Mouse (Mus musculus) adrenal gland, postnatal 36 days (tissue): Measurements from ENCODE around the gene Ly86. TPM values are rescaled to one million over a fixed set of nuclear protein-coding genes. Genes with fewer than 3 reads are reported as not detected.
A peak's percentile ranks its signal among the peaks of the same experiment; 100 is the strongest.

ENCODE experiments used
- DNase-seq, 2 experiments: peaks; one replicate each; pipeline ENCODE4 v3.0.0; 2021; ENCODE audit warnings: mixed read lengths in 1 of 2
- long read RNA-seq, 2 experiments: library from polyadenylated mRNA; stranded (forward); transcript quantifications; one replicate each; pipeline ENCODE4 v2.0.0; 2021; ENCODE audit warnings: borderline sequencing depth in 2 of 2
- total RNA-seq, 2 experiments: library from RNA; stranded (reverse); gene quantifications; 2 replicates each; pipeline ENCODE4 v1.2.3; 2021

Gene Ly86
- 1 to 10 TPM; 4.2 to 5.4 TPM for total RNA-seq
- long read RNA-seq, experiment 1, partial matches to known transcripts = 0 of 2 reads
- long read RNA-seq, experiment 1, other reads (novel, unspliced or antisense) = 0 of 2 reads
- long read RNA-seq, experiment 2, partial matches to known transcripts = 0 of 1 reads
- long read RNA-seq, experiment 2, other reads (novel, unspliced or antisense) = 0 of 1 reads

DNA sequence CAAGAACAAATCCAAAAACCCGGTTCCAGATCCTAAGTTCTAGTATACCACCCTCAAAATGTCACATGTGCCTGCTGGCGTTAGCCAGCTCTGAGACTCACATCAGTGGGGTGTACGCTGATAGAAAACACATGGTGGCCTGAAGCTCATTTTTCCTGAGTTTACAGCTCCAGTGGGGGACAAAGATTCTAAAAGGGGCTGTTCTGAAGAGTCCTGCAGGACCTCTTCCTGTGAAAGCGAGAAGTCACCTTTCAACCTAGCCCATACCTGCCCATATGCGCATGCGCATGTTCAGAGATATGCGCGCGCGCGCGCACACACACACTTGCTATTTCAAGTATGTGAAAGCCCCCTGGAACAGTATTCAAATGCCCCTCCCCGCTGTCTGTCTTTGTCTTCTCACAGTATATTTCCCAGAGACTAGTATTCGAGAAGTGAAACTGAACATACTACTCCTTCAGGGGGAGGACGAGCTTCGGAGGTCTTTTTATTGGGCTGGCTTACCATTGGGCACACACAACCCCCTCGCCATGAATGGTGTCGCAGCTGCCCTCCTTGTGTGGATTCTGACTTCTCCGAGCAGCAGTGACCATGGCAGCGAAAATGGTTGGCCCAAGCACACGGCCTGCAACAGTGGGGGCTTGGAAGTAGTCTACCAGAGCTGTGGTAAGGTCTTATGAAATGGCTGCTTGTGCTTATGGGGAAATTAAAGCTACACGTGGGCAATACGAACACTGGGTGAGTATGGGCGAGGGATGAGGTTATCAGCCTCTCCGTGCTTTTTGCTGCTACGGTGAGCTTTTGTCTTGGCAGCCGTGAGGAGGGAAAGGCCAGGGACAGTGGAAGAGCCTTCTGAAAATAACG, at the start of gene Ly86:
Gene Ly86, plus strand, starts transcription at position 300 of the 864 bp plus-strand sequence.
- DNase-seq = no peak

DNA sequence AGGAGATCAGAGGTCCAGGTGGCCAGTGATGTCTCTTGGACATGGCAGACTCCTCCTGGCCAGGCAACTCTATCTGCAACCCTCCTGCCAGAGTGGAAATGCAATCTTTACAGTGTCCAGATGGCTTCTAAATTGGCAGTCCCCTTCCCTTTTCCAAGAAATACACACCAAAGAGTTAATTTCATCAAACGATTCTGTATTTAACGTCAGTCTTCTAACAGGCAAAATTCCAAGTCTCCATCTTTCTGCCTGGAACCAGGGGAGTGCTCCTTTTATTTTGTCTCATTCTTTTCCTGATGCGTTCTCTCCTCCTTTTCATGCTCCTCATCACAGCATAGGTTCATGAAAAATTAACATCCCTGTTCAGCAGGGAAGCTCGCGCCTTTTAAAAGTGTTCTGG, 47.1 kb upstream of the Ly86 start:
- DNase-seq = no peak

DNA sequence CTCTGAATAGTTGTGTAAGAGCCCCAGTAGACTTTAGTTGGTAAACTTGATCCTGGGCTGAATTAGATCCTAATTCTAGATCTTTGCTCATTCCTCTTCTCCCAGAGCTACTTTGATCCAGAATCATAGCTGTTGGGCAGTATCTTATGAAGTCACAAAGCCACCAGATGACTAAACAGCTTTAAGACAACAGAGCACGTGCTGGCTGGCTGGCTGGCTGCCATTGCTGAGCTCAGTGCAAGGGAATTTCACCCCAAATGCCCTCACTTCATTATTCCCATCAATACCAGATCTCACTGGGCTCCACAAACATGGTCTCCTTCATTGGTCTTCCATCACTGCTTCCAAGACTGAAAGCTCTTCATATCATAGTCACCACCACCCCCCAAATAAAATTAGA, 46.2 kb upstream of the Ly86 start:
- peak; percentile 19 to 25 for DNase-seq

DNA sequence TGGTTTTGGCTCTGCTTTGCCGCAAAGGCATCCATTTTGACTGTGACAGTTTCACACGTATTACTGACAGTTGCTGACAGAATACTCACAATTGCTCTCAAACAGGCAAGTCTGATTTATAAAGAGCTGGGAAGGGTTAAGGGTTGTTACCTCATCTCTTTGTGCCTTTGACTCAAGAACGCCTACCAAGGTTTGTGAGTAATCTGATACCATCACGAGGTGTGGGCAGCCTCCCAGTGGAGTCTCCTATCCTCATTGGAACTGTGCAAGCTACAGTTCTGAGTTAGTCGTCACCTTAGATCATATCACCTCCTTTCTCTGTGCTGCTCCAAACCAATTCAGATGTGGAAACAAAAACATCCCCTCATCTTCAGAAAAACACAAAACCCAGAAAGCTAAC, 42.1 kb upstream of the Ly86 start:
- DNase-seq = no peak

DNA sequence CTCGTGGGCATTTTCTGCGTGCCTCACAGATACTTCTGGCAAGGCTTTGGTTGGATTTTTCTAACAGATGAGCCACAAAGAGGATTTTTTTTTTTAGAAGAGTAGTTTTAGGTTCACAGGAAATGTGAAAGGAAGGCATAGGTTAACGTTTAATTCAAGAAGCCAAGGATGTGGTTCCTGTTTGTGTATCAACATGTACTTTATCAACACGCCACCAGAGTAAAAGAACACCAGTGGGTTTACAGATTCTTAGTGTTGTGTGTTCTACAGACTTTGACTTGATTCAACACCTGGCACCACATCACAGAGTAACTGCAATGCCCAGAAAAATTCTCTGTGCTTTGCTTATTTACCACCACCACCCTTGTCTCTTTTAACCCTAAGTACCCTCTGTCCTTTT, 37.0 kb upstream of the Ly86 start:
- no peak for DNase-seq

DNA sequence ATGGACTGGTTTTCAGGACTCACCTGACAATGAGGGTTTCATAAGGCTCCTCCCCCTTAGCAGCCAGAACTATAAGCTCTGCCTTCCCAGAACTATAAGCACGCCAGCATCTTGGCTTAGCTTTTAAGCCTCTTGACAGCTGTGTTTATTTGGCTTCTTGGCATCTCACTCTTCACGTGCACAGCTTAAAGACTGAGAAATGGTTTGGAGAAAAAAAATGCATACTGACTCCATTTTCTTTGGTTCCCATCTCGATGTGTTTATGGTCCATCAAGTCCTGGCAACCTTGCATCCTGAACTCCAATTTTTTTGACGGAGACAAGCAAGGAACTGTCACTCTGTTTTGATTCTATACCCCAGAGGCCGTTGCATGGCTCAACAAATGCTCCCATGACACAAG, 35.7 kb upstream of the Ly86 start:
- no peak for DNase-seq

DNA sequence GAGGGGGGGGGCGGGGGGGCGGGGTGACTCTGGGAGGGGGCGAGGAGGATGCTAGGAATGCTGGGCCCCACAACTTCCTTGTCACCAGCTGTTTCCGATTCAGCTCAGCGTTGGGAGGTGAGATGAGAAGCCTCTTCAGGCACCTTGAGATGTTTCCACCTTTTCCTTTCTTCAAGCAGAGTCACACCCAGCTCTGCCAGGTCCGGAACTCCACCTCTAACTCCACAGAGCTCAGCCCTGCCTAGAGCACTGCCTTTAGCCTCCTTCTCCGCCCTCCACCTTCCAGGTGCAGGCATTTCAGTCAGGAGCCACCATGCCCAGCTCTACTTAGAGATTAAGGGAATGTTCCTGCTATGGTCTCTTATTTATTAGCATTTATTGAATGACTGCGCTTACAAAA, 34.7 kb upstream of the Ly86 start:
- no peak for DNase-seq

DNA sequence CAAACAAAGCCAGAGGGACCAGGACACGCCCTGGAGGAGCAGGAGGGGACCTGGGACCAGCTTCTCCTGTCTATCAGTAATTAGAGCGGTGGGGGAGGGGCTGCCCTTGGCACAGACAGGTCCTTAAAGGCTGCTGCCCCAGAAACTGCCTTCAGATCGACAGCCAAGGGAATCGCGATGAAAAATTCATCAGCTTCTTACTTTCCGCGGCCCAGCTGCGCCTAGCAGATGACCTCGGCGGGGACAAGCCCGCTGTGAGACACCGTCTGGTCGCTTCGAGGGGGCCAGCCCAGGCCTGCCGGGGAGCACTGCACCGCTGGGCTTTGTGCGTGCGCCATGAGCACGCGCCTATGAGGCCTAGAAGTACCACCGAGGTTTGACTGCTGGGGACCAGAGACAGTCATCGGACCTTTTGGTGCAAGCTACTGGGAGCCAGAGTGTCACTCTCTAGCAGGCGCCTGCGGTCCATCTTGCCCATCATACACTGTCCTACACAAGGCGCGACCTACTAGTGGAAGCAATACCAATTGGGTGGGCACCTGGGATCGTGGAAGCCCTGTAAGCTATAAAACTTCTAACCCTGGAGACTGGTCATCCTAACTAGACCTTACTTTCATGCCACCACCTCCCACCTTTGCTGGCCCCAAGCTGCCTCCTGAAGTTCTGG, 33.3 kb upstream of the Ly86 start:
- peak; percentile 2 to 4 for DNase-seq

DNA sequence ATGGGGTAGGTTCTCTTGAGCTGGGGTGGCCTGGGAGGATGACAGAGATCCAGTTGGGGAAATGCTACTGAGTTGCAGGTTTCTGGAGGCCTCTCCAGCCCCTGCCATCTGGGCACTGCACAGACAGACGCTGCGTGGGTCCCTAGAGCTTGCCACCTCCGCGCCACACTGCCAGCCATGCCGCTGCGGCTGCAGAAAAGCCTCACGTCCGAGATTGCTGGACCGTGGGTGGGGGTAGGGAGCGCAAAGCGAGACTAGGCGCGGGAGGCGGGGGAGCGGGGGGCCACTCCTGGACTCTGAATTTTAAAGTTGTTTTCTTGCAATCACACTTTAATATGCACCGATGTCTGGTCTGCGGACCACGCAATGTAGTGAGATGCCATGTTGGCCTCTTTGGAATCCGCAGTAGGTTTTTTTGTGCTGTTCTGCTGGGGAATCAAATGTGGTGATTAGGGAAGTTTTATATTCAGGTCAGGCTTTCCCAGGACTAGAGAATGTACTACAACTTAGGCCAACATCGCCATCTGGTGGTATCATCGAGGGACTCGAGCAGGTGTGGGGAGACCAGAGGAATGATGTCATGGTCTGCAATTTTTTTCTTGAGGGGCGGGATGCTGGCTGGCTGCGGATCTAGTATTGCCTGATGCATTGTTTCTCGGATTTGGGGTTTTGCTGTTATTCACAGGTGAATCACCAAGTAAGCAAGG, 32.6 kb upstream of the Ly86 start:
- peak; percentile 90 to 91 for DNase-seq

DNA sequence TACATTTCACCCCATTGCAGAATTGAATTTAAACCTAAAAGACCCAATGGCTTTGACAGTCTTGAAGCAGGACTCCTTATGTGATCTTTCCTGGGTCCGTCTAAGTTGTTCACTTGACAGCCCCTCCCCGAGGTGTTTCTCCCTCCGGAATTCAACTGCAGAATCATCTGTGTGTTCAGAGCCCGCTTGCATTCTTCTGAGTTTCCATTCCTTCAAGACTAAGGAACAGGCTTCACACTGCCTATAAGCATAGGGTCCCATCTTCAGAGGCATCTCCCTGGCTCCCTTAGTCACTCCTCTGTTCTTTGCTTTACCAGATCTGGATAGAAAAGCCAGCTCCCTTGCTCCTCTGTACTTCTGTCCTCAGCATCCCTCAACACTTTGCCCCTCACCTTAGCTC, 32.1 kb upstream of the Ly86 start:
- no peak for DNase-seq

DNA sequence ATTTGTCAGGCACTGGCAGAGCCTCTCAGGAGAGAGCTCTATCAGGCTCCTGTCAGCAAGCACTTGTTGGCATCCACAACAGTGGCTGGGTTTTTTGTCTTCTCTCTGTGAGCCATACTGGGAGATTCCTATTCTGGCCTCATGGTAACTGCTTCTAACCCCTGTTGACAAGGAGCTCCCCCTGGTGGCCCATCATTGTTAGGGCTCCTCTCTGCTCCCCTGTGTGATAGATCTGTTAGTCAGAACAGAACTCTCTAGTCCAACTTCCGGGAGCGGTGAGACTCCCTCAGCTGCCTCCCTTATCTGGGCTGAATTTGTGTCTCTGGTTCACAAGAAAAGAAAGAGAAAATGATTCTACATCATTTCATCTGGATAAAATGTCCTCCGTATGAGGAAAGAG, 19.5 kb upstream of the Ly86 start:
- DNase-seq = peak; percentile 79 to 87

DNA sequence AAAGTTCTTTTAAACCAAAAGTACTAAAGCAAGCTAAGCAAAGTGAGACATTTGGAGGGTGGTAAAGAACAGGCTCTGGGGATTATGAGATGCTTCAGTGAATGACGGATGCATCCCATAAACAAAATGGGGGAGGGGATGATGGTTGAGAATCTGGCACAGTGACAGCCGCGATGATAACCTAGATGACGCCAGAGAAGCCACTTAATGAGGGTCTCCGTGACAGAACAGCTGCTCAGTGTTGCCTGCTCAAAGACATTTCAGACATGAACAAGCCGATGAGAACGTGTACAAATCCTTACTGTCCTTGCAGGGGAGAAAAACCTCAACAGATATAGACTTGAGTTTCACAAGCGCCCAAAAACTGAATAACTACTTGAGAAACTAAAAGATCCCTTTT, 15.3 kb upstream of the Ly86 start:
- no peak for DNase-seq

DNA sequence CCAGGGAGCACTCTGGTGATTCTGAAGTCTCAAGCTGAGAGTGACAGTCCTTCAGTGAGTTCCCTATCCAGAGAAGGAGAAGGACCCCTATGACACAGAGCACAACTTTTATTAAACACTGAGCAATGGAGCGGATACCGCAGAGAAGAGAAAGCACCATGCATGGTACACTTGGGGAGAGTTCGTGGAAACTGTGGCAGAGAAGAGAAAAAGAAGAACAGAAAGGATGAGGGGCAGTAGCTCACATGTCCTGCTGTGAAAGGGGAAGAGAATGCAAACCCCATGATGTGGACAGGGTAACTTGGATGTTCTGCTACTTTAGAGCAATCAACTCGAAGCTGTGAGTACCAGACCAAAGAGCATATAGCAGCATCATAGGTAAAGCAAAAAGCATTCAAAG, 14.0 kb upstream of the Ly86 start:
- DNase-seq = no peak

DNA sequence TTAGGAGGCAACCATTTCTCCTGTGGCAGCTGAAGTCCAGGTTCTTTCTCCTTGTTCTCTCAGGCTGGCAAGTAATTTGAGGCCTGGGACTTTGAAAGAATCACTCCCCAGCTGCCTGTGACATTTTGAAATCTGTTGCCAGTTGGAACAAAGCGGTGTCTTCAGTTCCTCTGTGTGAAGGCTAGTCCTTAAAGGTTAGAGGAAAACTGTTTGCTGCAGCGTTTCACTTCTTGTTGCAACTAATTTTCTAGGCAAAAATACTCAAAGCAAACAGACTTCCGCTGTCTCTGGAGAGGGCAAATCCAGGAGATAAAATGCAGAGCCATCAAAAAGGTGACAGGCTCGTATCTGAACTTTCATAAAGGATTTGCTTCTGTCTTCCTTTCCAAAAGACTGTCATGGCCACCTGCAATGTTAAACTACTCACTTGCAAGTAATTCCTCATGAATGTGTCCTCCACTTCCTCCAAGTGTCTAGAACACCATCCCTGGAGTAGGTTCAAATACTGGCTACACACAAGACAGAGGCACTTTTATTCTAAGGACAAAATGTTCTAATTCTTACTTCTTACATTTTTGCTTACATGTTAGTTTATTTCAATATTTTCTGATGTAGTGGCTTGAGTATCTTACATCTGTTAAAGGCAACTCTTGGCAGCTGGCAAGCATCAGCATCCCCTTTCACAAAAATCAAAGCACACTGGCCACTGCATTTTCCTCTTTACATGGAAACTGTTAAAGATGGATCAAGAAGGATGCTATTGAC, 12.0 kb upstream of the Ly86 start:
- no peak for DNase-seq

DNA sequence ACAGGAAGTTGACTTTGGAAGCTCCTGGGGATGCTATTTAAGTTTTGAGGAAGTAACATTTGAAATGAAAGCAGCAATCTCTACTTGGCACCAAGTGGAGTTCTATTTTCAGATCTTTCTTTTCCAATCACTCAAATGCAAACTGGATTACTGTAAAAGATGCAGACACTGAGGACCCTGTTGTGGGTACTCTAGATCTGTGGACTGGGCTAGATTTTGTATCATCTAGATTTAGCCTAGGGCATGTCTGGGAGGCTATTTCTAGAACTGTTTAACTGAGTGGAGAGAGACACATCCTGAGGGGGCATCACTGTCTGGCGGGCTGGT, 11.5 kb upstream of the Ly86 start:
- DNase-seq = no peak

DNA sequence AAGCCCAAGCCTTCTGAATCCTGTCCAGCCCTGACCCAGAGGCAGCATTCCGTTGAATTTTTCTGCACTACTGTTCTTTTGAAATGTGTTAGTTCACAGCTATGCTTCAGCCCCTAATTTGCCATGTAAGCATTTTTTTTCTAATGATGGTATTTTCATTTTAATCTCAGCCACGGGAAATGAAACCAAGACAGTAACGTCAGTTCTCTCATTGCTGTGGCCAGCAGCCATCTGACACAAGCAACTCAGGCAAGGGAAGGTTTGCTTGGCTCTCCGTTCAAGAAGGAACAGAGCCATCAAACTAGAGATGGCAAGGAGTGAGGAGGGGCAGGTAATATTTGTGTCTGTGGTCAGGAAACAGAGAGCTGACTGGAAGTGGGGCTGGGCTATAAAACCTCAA, 7.7 kb upstream of the Ly86 start:
- no peak for DNase-seq

DNA sequence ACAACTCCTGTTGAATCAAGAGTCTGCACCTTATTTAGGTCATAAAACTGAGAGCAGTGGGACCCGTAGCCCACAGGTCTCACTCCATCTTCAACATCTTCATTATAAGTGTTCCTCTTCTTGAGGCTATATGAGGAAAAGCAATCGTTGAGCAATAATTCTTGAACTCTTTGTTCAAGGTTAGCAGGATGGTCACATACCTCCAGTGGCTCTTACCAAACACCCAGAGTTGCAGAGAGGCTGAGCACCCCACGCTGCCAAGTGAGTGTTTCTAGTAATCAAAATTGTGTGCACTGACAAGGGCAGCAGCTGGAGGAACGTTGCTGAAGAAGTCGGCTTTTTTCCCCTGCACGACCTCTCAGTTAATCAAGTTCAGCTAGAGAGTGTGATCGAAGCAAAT, 7.1 kb upstream of the Ly86 start:
- DNase-seq = no peak

DNA sequence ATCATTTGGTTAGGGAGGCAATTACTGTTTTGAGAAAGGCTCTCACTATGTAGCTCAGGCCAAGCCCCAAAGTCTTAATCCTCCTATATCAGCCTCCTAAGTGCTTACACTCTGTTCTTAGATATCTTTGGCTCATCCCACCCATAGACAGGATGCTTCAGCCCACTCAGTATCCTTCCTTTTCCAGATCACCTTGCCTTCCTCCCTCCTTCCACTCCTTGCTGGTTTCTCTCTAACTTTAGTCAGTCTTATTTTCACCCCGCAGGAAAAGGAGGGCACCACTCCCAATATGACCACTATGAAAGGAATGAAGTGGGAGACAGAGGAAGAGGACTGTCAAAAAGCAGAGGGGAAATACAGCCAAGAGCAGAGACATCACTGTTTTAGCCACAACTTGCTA, 2.2 kb upstream of the Ly86 start:
- DNase-seq = no peak

DNA sequence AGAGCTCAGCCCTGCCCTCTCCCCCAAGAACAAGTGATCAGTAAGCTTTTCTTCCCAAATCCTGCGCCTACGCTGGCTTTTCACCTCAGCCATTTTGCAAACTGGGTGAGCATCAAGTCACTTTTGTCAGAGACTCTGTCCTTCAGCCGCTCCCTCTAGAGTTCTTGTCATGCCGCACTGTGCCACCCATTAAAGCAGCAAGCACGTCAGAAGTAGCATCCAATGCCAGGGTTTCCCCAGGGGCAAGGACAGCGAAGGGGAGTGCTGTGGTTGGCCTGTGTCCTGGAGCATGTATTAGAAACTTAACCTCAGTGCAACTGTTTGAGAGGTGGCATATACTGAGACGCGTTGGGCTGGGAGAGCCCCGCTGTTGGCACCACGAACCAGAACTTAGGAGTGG, 815 bp downstream of the Ly86 start:
- no peak for DNase-seq

DNA sequence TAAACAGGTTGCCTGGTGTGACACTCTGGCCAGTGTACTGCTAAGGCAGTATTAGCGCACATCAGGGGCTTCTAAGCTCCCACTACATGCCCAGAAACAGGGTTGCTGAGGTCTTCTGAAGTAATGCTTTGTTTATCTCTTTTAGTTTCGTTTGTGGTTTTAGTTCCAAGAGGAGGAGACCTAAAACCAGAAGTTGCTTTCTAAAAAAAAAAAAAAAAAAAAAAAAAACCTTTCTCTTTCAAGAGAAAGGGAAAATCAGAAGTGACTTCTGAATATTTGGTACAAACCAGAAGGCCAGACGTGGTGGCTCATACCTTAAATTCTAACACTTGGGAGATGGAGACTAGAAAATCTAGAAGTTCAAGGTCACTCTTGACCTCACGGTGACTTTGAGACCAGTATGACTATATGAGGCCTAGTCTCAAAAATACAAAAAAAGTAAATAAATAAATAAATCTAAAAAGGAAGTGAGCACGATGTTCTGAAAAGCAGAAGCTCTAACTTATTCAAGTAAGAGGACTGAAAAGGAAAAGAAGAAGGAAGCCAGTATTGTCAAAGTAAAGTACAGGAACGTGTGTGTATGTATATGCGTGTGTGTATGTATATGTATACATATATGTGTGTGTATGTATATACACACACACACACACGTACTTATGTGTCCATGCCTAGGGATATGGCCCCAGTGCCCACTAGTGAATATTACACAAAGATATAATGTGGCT, 3.0 kb downstream of the Ly86 start:
- DNase-seq = no peak

DNA sequence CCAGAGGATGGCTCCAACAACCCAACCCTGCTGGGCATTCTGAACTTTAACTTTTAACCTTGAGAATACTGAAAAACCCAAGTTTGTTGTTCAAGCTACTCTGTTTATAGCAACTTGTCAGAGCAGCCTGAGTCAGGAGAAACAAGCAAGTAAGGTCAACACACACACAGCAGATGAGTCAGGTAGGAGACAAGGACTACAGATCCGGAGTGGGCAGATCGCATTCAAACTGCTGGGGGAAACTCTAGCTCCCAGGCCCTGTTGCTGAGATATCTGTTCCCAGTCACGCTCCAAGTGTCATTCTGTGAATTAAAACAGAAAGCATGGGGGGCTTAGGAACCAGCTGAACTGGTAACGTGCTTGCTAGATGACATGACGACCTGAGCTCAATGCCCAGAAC, 4.0 kb downstream of the Ly86 start:
- peak; percentile 16 to 23 for DNase-seq

DNA sequence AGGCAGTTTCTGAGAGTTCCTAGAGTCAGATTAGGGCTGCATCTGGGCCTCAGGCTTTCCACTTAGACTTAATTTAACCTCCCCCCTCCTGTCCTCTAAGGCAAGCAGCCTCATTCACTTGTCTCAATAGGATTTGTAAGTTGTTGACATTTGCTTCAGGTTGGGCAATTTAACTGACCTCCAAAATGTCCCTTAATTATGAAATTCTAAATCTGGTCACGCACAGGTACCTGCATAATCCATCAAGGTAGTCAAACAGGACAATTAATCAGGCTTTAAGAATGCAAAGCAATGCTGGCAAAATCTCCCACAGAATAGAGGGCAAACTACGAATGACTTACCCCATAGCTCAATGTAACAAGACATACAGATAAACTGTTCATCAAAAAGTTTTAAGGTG, 8.0 kb downstream of the Ly86 start:
- no peak for DNase-seq
